Mouse (Mus musculus): ENCODE measurements at regions not wholly inside any gene's neighbourhood (a gene's known extent, or its start where the extent isn't known, plus 50 kb on each side); places are given as distances from the start of the nearest gene placed in this dataset.

GRCm38 (mm10) chr3:19902226-19902625 is 54.6 kb upstream of the Cp start:
- TF ChIP-seq CTCF (IDR thresholded peaks at IDR 0.05; ENCODE audit: extremely low read depth, insufficient read depth, low read length) = no peak
- TF ChIP-seq POLR2A (IDR thresholded peaks at IDR 0.05; ENCODE audit: extremely low read depth, insufficient read depth, low read length) = no peak
